Mouse (Mus musculus) bone marrow macrophage, adult 2 months (primary cell): ENCODE data around the gene Lct.

ENCODE experiments used
- CTCF ChIP-seq: IDR thresholded peaks from 2 replicates; pipeline ENCODE4 v1.5.1; 2012; ENCODE audit warnings: low read depth, mild to moderate bottlenecking, low read length, moderate library complexity
- POLR2A ChIP-seq: IDR thresholded peaks from 2 replicates; pipeline ENCODE4 v1.6.1; 2012; ENCODE audit warnings: mild to moderate bottlenecking, low read depth, low read length, borderline replicate concordance

DNA sequence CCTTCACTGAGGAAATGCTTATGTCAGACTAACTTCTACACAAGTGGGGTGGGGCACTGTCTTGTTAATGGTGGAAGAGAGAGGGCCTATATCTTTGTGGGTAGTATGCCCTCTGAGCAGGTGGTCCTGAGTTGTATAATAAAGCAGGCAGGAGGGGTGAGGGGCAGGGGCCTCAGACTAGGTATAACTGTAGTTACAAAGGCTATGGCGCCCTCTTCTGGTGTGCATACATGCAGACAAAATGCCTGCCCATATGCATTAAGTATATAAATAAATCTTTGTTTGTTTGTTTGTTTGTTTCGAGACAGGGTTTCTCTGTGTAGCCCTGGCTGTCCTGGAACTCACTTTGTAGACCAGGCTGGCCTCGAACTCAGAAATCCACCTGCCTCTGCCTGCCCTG lies 19.1 kb downstream of the Lct start:
- TF ChIP-seq CTCF (no peak), POLR2A (no peak)
